Mouse (Mus musculus) limb, embryonic 10.5 days (tissue): ENCODE data around the gene Etl4. TPM values are rescaled to one million over a fixed set of nuclear protein-coding genes. Genes with fewer than 3 reads are reported as not detected.
A peak's percentile ranks its signal among the peaks of the same experiment; 100 is the strongest.

ENCODE experiments used
- DNase-seq: peaks from one replicate; pipeline ENCODE4 v3.0.0-alpha.2; 2017; ENCODE audit warnings: low spot score
- H3K27ac ChIP-seq: fragments of 300-500 bp; sonication (generic); 2 replicates; pipeline ENCODE4 v1.5.1; 2016; ENCODE audit warnings: mild to moderate bottlenecking
- H3K27me3 ChIP-seq: fragments of 300-500 bp; sonication (generic); 2 replicates; pipeline ENCODE4 v1.6.1; 2016; ENCODE audit warnings: low read depth, mild to moderate bottlenecking; ENCODE audit not compliant: poor library complexity, severe bottlenecking
- H3K36me3 ChIP-seq: fragments of 300-500 bp; sonication (generic); 2 replicates; pipeline ENCODE4 v1.6.1; 2016; ENCODE audit warnings: mild to moderate bottlenecking, moderate library complexity
- H3K4me1 ChIP-seq: fragments of 300-500 bp; sonication (generic); 2 replicates; pipeline ENCODE4 v1.6.1; 2016
- H3K4me3 ChIP-seq: fragments of 300-500 bp; sonication (generic); 2 replicates; pipeline ENCODE4 v1.5.1; 2016; ENCODE audit warnings: mild to moderate bottlenecking, moderate library complexity
- H3K9me3 ChIP-seq: fragments of 300-500 bp; sonication (generic); replicated peaks from 2 replicates; pipeline ENCODE4 v1.6.1; 2016; ENCODE audit warnings: mild to moderate bottlenecking
- WGBS: fragments of 180-500 bp; shearing (Covaris S2); methylation state at CpG from one replicate; pipeline ENCODE4 v1.1.7; 2016; 5-methylcytosine and 5-hydroxymethylcytosine counted together
- polyA plus RNA-seq: library from polyadenylated mRNA; unstranded; fragments of >200 nt; fragmentation: Nextera tagmentation; extraction: Ambion mirVana; gene quantifications from 2 replicates; pipeline ENCODE4 v1.2.1, GENCODE M21; 2016

Etl4 gene
- polyA plus RNA-seq, 1 experiment from 2014 or later = 13.5 TPM

GRCm38 (mm10) chr2:20749687-20750086, 840.1 kb downstream of the Etl4 start:
- Histone ChIP-seq H3K4me1 (no peaks in the 10 kb centered on the region), H3K36me3 (no peaks in the 10 kb centered on the region), H3K27ac (no peak overlapping the region), H3K27me3 (no peaks in the 10 kb centered on the region), H3K4me3 (no peak overlapping the region), H3K9me3 (no peaks in the 10 kb centered on the region)
- 92% methylated on average over 3 of the region's 3 CpGs for WGBS
- DNase-seq = no peak

GRCm38 (mm10) chr2:20753282-20754110, 843.9 kb downstream of the Etl4 start:
- Histone ChIP-seq H3K27ac (no peak overlapping the region), H3K9me3 (no peaks in the 10 kb centered on the region), H3K4me3 (no peak overlapping the region), H3K36me3 (no peaks in the 10 kb centered on the region), H3K4me1 (no peaks in the 10 kb centered on the region), H3K27me3 (no peaks in the 10 kb centered on the region)
- WGBS = 81% methylated on average over 8 of the region's 8 CpGs
- DNase-seq = no peak

DNA sequence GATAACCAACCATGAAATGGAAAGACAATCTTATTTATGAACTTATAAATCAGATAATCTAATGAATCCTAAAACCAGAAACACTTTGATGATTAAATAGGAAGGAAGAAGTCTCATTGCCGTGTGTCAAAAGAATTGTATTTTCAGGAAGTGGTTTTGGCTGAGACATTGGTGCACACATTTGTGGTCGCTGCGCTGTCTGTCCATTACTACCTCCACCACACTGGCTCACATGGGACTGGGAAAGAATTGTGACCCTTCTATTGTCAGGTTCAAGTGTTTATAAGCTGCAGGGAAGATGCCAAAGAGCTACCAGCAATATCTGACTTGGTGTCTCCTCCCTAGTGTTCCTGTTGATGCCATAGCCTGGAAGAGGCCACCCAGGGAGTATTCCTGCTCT, 847.4 kb downstream of the Etl4 start:
- no peaks in the 10 kb centered on the region for H3K27me3 ChIP-seq
- no peaks in the 10 kb centered on the region for H3K4me1 ChIP-seq
- DNase-seq = no peak
- WGBS = 91% methylated on average over 3 of the region's 3 CpGs
- H3K9me3 ChIP-seq = no peaks in the 10 kb centered on the region
- H3K4me3 ChIP-seq = no peak overlapping the region
- no peak overlapping the region for H3K27ac ChIP-seq
- H3K36me3 ChIP-seq = no peaks in the 10 kb centered on the region

- DNase-seq = no peak
These were observed 849.6 kb downstream of the Etl4 start for GRCm38 (mm10) chr2:20759045-20759662.

DNA sequence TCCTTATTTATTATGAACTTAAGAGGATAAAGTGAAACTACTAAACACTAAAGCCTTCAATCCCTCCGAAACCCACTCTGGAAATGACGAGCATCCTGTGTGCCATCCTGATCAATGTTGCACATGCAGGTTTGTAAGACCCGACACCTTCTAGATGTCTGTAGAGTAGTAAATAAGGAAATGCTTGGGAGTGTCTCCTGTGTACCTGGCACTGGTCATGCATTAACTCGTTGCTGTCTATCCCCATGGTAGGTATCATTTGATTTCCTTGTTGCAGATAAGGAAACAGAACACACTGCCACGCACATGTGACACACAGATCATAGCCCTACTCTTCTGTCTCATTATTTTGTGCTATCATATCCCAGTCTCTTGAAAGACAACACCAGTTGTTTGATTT, 851.7 kb downstream of the Etl4 start:
- DNase-seq = no peak
- H3K4me3 ChIP-seq = no peak overlapping the region
- no peaks in the 10 kb centered on the region for H3K27me3 ChIP-seq
- H3K9me3 ChIP-seq = no peaks in the 10 kb centered on the region
- H3K36me3 ChIP-seq = no peaks in the 10 kb centered on the region
- no peaks in the 10 kb centered on the region for H3K4me1 ChIP-seq
- no peak overlapping the region for H3K27ac ChIP-seq
- WGBS = 88% methylated on average over 5 of the region's 5 CpGs

More at GRCm38 (mm10) chr2:20759045-20759662, 849.6 kb downstream of the Etl4 start:
- no peak overlapping the region for H3K27ac ChIP-seq
- H3K9me3 ChIP-seq = no peaks in the 10 kb centered on the region
- H3K4me3 ChIP-seq = no peak overlapping the region
- H3K4me1 ChIP-seq = no peaks in the 10 kb centered on the region
- H3K27me3 ChIP-seq = no peaks in the 10 kb centered on the region
- no peaks in the 10 kb centered on the region for H3K36me3 ChIP-seq
- WGBS = 90% methylated on average over 7 of the region's 7 CpGs

DNA sequence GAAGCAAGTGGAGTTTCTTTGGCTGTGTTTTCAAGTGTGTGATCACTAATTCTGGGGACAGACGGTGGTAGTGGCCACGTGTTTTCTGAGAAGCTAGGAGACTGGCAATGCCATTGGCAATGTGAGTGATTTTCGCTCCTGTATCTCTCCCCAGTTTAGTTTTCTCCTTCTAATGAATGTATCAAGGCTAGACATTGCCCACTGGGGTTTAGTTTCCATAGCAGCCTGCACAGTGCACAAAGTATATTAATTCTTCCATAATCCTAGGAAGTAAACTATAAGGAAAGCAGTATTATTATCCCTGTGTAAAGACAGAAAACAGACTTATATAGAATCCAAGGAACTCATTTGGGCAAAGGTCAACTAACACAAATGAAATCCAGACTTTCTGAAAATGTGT, 852.2 kb downstream of the Etl4 start:
- Histone ChIP-seq H3K4me1 (no peaks in the 10 kb centered on the region), H3K4me3 (no peak overlapping the region), H3K9me3 (no peaks in the 10 kb centered on the region), H3K27ac (no peak overlapping the region), H3K27me3 (no peaks in the 10 kb centered on the region), H3K36me3 (no peaks in the 10 kb centered on the region)
- no peak for DNase-seq
- WGBS = 92% methylated on average over 3 of the region's 3 CpGs

DNA sequence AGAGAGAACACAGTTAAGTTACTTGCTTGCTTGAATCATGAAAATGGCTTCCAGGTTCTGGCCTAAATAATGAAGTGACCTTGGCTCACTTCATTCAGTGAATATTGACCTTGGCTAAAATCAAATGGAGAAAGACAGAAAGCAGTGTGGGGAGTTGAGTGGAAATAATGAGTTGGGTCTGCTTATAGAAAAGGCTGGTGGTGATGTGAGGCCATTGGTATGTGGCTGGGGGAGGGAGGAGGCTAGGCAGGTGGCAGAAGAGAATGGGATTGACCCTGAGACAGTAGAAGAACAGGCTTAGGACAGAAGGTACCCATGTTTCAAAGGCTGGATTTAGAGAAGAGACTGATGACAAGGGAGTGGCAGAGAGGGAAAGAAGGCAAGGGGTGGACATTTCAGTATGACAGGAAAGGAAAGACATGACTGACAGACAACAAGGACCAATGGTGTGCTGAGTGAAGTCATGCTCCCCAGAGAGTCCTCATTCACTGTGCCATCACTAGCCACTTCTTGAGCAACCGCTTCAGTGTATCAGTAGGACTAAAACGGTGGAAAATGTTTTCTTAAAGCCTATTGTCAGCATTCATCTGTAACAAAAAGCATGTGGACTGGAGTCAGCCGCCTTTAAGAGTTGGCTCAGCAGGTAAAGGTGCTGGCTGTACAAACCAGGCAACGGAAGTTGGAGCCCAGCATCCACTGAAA, 854.1 kb downstream of the Etl4 start:
- H3K4me1 ChIP-seq = no peaks in the 10 kb centered on the region
- no peak for DNase-seq
- no peak overlapping the region for H3K27ac ChIP-seq
- WGBS = 84% methylated on average over 4 of the region's 4 CpGs
- H3K9me3 ChIP-seq = no peaks in the 10 kb centered on the region
- no peaks in the 10 kb centered on the region for H3K36me3 ChIP-seq
- H3K4me3 ChIP-seq = no peak overlapping the region
- no peaks in the 10 kb centered on the region for H3K27me3 ChIP-seq

DNA sequence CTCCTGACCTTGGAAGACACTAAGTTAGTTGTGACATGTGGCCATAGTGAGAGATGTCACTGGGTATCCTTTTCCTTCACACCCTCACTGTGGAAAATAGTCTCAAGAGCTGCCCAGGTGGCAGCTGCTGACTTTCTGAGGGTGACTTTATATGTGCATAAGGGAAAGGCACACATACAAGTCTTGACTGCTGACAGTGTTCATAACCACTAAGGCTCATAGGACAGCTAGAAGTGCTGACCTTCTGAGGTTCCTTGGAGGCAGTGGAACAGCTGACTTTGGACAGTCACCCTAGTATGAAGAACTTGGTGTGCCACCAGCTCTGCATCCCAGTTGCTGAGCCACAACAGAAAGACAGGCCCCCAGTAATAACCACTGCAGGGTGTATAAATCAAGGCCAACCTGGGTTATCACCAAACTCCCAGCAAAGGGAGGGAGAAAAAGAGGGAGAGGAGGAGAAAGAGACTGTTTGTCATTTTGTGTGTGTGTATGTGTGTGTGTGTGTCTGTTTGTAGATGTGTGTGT, 855.0 kb downstream of the Etl4 start:
- Histone ChIP-seq H3K36me3 (no peaks in the 10 kb centered on the region), H3K4me1 (no peaks in the 10 kb centered on the region), H3K4me3 (no peak overlapping the region), H3K9me3 (no peaks in the 10 kb centered on the region), H3K27me3 (no peaks in the 10 kb centered on the region), H3K27ac (no peak overlapping the region)
- DNase-seq = no peak

GRCm38 (mm10) chr2:20768681-20769080, 859.1 kb downstream of the Etl4 start:
- no peaks in the 10 kb centered on the region for H3K27me3 ChIP-seq
- H3K36me3 ChIP-seq = no peaks in the 10 kb centered on the region
- no peaks in the 10 kb centered on the region for H3K9me3 ChIP-seq
- DNase-seq = peak; percentile 34
- 63% methylated on average over 5 of the region's 5 CpGs for WGBS
- H3K4me3 ChIP-seq = no peak overlapping the region
- no peak overlapping the region for H3K27ac ChIP-seq
- no peaks in the 10 kb centered on the region for H3K4me1 ChIP-seq

DNA sequence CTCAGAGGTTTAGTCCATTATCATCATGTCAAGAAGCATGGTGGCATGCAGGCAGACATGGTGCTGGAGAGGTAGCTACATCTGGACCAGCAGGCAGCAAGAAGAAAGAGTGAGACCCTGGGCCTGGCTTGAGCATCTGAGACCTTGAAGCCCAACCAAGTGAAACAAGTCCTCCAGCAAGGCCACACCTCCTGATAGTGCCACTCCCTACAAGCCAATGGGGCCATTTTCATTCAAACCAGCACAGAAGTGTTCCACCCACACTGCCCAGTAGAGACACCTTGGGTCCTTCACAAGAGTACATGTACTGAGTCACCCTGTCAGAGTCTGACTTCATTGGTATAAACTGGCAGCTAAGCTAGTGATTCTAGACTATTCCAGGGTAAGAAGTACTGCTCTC, 860.6 kb downstream of the Etl4 start:
- H3K9me3 ChIP-seq = no peaks in the 10 kb centered on the region
- H3K27me3 ChIP-seq = no peaks in the 10 kb centered on the region
- no peak for DNase-seq
- no peaks in the 10 kb centered on the region for H3K4me1 ChIP-seq
- no peaks in the 10 kb centered on the region for H3K36me3 ChIP-seq
- no peak overlapping the region for H3K4me3 ChIP-seq
- H3K27ac ChIP-seq = no peak overlapping the region

GRCm38 (mm10) chr2:20774462-20774861, 864.9 kb downstream of the Etl4 start:
- Histone ChIP-seq H3K4me3 (no peak overlapping the region), H3K27ac (no peak overlapping the region), H3K27me3 (no peaks in the 10 kb centered on the region), H3K36me3 (no peaks in the 10 kb centered on the region), H3K9me3 (no peaks in the 10 kb centered on the region), H3K4me1 (no peaks in the 10 kb centered on the region)
- 88% methylated on average over 2 of the region's 2 CpGs for WGBS
- no peak for DNase-seq

GRCm38 (mm10) chr2:20776171-20776704, 866.7 kb downstream of the Etl4 start:
- Histone ChIP-seq H3K9me3 (no peaks in the 10 kb centered on the region), H3K4me1 (no peaks in the 10 kb centered on the region), H3K27me3 (no peaks in the 10 kb centered on the region), H3K27ac (no peak overlapping the region), H3K36me3 (no peaks in the 10 kb centered on the region), H3K4me3 (no peak overlapping the region)
- no peak for DNase-seq
- WGBS = 92% methylated on average over 6 of the region's 6 CpGs

GRCm38 (mm10) chr2:20777931-20778330, 868.4 kb downstream of the Etl4 start:
- Histone ChIP-seq H3K36me3 (no peaks in the 10 kb centered on the region), H3K27me3 (no peaks in the 10 kb centered on the region), H3K4me1 (no peaks in the 10 kb centered on the region), H3K27ac (no peak overlapping the region), H3K4me3 (no peak overlapping the region), H3K9me3 (no peaks in the 10 kb centered on the region)
- DNase-seq = no peak
- WGBS = 81% methylated on average over 6 of the region's 6 CpGs
